Mouse (Mus musculus) small intestine, adult 2 months (tissue): Measurements from ENCODE around the gene Ick. TPM values are rescaled to one million over a fixed set of nuclear protein-coding genes. Genes with fewer than 3 reads are reported as not detected.
A peak's percentile ranks its signal among the peaks of the same experiment; 100 is the strongest.

ENCODE experiments used
- H3K27ac ChIP-seq: fragments of 200-500 bp; 2 replicates; pipeline ENCODE4 v1.5.1; 2012; ENCODE audit warnings: low read depth, low read length, control low read depth, inconsistent platforms; ENCODE audit not compliant: insufficient read depth
- H3K27me3 ChIP-seq: fragments of 200-500 bp; 2 replicates; pipeline ENCODE4 v1.6.1; 2012; ENCODE audit warnings: mild to moderate bottlenecking, moderate library complexity, low read length, inconsistent platforms; ENCODE audit not compliant: control insufficient read depth, insufficient read depth
- H3K36me3 ChIP-seq: fragments of 200-500 bp; 2 replicates; pipeline ENCODE4 v1.6.1; 2012; ENCODE audit warnings: mild to moderate bottlenecking, low read length, control low read depth, inconsistent platforms; ENCODE audit not compliant: control insufficient read depth, insufficient read depth
- H3K4me1 ChIP-seq: fragments of 200-500 bp; 2 replicates; pipeline ENCODE4 v1.6.1; 2012; ENCODE audit warnings: low read length, inconsistent platforms, mixed read lengths; ENCODE audit not compliant: control insufficient read depth, insufficient read depth, insufficient read length
- H3K4me3 ChIP-seq: fragments of 200-500 bp; 2 replicates; pipeline ENCODE4 v1.5.1; 2012; ENCODE audit warnings: low read depth, mild to moderate bottlenecking, control low read depth, inconsistent platforms, low read length, moderate library complexity
- CTCF ChIP-seq: fragments of 200-500 bp; IDR thresholded peaks from 2 replicates; pipeline ENCODE4 v1.5.1; 2012; ENCODE audit warnings: low read depth, mild to moderate bottlenecking, control low read depth, inconsistent platforms, low read length, moderate library complexity, mixed read lengths; ENCODE audit not compliant: insufficient replicate concordance, insufficient read length; ENCODE audit errors: extremely low read depth
- POLR2A ChIP-seq: fragments of 200-500 bp; IDR thresholded peaks from 2 replicates; pipeline ENCODE4 v1.6.1; 2012; ENCODE audit warnings: low read depth, mild to moderate bottlenecking, control low read depth, inconsistent platforms, low read length, moderate library complexity
- WGBS: fragments of 180-500 bp; shearing (Covaris S2); methylation state at CpG from one replicate; pipeline ENCODE4 v1.1.7; 2018; 5-methylcytosine and 5-hydroxymethylcytosine counted together
- polyA plus RNA-seq: library from polyadenylated mRNA; depleted of rRNA; stranded (reverse); fragments of >200 nt; gene quantifications from 2 replicates; pipeline ENCODE4 v1.2.3, GENCODE M21; 2012

The Ick gene
- polyA plus RNA-seq, 1 experiment = 19.8 TPM

GRCm38 (mm10) chr9:78112770-78113537, 4.0 kb downstream of the Ick start:
- H3K27me3 ChIP-seq = no peaks in the 10 kb centered on the region
- WGBS = 1% methylated on average over 47 of the region's 47 CpGs
- H3K4me3 ChIP-seq = peak overlapping the region; percentile 94
- peaks cover 13% of the 10 kb centered on the region; the same call in 1 of the 2 replicates for H3K4me1 ChIP-seq
- TF ChIP-seq POLR2A (peak; percentile 67), CTCF (peak; percentile 99)
- H3K36me3 ChIP-seq = no peaks in the 10 kb centered on the region
- H3K27ac ChIP-seq = peak overlapping the region; percentile 72

- under 1% methylated on average over 14 of the region's 14 CpGs for WGBS
- H3K4me3 ChIP-seq = peak overlapping the region; percentile 94
Measured at GRCm38 (mm10) chr9:78113538-78113885, 4.5 kb downstream of the Ick start.

GRCm38 (mm10) chr9:78115746-78116145, 6.8 kb downstream of the Ick start:
- Histone ChIP-seq H3K36me3 (0 out of 2 replicates have a peak, but pooled peaks cover 2% of the 10 kb centered on the region), H3K27me3 (no peaks in the 10 kb centered on the region), H3K27ac (peak overlapping the region; percentile 93), H3K4me3 (no peak overlapping the region), H3K4me1 (peaks cover 21% of the 10 kb centered on the region)
- no peak for TF ChIP-seq POLR2A
- no peak for TF ChIP-seq CTCF
- 78% methylated on average over 9 of the region's 9 CpGs for WGBS

More at GRCm38 (mm10) chr9:78113538-78113885, 4.5 kb downstream of the Ick start:
- Histone ChIP-seq H3K27me3 (no peaks in the 10 kb centered on the region), H3K27ac (peak overlapping the region; percentile 72), H3K4me1 (peaks cover 17% of the 10 kb centered on the region), H3K36me3 (no peaks in the 10 kb centered on the region)
- no peak for TF ChIP-seq POLR2A
- no peak for TF ChIP-seq CTCF

GRCm38 (mm10) chr9:78117690-78118089, 8.7 kb downstream of the Ick start:
- Histone ChIP-seq H3K27ac (peak overlapping the region; percentile 97), H3K4me3 (no peak overlapping the region), H3K36me3 (0 out of 2 replicates have a peak, but pooled peaks cover 2% of the 10 kb centered on the region), H3K27me3 (no peaks in the 10 kb centered on the region), H3K4me1 (peaks cover 31% of the 10 kb centered on the region)
- TF ChIP-seq POLR2A (no peak), CTCF (no peak)
- 43% methylated on average over 2 of the region's 2 CpGs for WGBS

GRCm38 (mm10) chr9:78121358-78121757, 12.4 kb downstream of the Ick start:
- H3K27ac ChIP-seq = peak overlapping the region; percentile 87
- H3K4me1 ChIP-seq = peaks cover 33% of the 10 kb centered on the region
- H3K36me3 ChIP-seq = peaks cover 5% of the 10 kb centered on the region
- peak overlapping the region; percentile 2; the same call in 1 of the 2 replicates for H3K4me3 ChIP-seq
- no peaks in the 10 kb centered on the region for H3K27me3 ChIP-seq
- WGBS = 26% methylated on average over 8 of the region's 8 CpGs
- TF ChIP-seq CTCF (no peak), POLR2A (no peak)

- Histone ChIP-seq H3K27ac (peak overlapping the region; percentile 87), H3K36me3 (peaks cover 5% of the 10 kb centered on the region), H3K27me3 (no peaks in the 10 kb centered on the region), H3K4me1 (peaks cover 31% of the 10 kb centered on the region), H3K4me3 (no peak overlapping the region)
- WGBS = 66% methylated on average over 6 of the region's 6 CpGs
- TF ChIP-seq POLR2A (no peak), CTCF (no peak)
Measured at GRCm38 (mm10) chr9:78121985-78122384, 13.0 kb downstream of the Ick start.

- peaks cover 5% of the 10 kb centered on the region for H3K36me3 ChIP-seq
- TF ChIP-seq POLR2A (no peak), CTCF (no peak)
- 58% methylated on average over 7 of the region's 7 CpGs for WGBS
- H3K27me3 ChIP-seq = no peaks in the 10 kb centered on the region
- H3K27ac ChIP-seq = peak overlapping the region; percentile 81
- H3K4me1 ChIP-seq = peaks cover 38% of the 10 kb centered on the region
- no peak overlapping the region for H3K4me3 ChIP-seq
Measured at GRCm38 (mm10) chr9:78122939-78123712, 14.1 kb downstream of the Ick start.
